Mouse (Mus musculus): ENCODE data around the gene Fam168a. TPM values are rescaled to one million over a fixed set of nuclear protein-coding genes. Genes with fewer than 3 reads are reported as not detected.
"Not testable (repeated sequence)": the region's sequence is repeated elsewhere in the genome, so short reads cannot be mapped to it uniquely, and the experiment has no call there.

Gene Fam168a
- polyA plus RNA-seq, 1 experiment, result 64.3 TPM

DNA sequence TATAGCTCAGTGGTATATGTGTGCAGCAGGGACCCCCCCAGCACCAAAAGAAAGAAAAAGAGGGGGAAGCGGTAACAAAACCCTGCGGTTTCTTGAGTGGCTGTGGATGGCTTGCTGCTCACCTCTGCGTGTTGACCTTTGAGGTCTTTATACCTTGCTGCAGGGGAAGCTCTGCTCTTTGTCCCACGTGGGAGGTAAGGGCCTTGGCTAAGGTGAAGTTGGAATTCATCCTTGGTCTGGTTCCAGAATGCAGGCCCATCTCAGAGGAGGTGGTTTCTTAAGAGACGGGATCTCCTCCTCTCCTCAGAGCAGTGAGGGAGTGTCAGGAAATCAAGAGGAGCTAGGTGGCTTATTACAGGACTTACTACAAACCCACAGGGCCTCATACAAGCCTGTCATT, 135.7 kb downstream of the Fam168a start:
- DNase-seq (ENCODE audit: low read depth), result no peak

DNA sequence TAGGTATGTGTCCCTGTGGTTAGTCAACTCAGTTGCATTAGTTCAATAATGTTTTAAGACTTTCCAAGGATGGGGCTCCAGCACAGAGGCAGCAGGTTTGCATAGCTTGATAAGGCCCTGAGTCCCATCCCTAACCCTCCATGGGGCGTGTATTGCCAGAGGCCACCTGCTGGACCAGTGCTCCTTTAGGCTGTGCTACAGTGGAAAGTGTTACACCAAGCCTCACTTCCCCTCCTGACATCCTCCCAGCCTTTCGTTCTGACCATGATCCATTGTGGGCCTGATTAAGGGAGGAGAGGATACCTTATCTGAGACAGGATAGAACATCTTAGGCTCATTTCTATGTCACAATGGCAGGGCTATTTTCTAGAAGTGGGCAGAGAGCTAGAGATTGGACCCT, 137.4 kb downstream of the Fam168a start:
- DNase-seq (ENCODE audit: low read depth), result no peak

- DNase-seq (ENCODE audit: low read depth), result no peak
These were observed 138.1 kb downstream of the Fam168a start for GRCm38 (mm10) chr7:100844385-100845025.

GRCm38 (mm10) chr7:100845026-100845400, 138.6 kb downstream of the Fam168a start:
- no peak for DNase-seq (ENCODE audit: low read depth)

DNA sequence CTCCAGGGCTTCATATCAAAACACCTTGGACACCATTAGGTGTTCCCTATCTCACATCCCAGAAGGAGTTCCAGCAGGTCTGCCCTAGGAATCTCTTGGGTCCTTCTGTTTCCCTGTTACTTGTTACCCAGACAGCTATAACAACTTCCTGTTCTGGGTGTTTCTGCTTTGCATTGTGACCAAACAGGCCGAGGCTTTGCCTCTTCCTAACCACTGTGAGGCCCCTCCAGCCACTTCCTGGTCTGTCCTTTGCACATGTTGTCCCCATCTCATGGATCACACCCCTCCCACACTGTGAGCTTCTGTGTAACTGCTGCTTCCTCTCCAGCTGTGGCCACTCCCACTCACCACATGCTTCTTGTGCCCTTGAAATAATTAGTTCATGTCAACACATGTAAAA, 139.0 kb downstream of the Fam168a start:
- DNase-seq (ENCODE audit: low read depth), result no peak

GRCm38 (mm10) chr7:100846033-100846432, 139.6 kb downstream of the Fam168a start:
- DNase-seq (ENCODE audit: low read depth), result not testable (repeated sequence)

DNA sequence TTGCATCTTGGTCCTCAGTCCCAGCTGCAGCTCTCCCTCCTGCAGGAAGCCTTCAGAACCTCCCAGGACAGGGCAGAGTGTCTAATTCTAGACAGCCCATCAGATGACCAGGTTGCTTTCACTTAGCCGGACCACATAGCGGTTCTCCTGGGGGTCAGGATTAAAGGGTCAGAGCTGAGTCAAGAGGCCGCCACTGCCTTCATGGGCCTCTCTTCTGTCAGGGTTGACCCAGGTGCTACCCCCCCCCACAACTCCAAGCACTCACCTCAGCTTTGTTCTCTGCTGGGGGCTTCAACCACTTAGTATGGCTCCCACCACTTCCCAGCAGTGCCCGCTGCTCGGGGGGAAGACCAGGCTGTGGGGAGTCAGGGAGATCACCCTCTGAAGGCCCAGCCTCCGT, 140.7 kb downstream of the Fam168a start:
- DNase-seq (ENCODE audit: low read depth), result no peak

DNA sequence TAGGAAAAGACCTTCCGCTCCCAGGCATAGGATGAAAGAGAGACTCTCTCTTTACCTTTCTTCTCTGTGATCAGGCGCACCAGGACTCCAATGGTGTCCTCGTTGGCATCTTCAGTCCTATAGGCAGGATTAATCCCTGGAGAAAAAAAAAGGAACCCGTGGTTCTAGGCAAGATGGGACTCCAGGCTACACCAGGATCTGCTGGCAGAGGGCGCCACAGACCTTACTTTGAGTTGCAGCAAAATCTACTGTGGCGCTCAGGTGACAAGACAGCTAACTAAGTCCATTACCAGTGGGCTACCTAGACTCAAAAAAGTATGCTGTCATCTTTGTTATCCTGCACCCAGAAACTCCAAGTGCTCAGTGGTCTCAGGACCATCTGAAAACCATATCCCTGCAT, 142.3 kb downstream of the Fam168a start:
- DNase-seq (ENCODE audit: low read depth), result no peak

DNA sequence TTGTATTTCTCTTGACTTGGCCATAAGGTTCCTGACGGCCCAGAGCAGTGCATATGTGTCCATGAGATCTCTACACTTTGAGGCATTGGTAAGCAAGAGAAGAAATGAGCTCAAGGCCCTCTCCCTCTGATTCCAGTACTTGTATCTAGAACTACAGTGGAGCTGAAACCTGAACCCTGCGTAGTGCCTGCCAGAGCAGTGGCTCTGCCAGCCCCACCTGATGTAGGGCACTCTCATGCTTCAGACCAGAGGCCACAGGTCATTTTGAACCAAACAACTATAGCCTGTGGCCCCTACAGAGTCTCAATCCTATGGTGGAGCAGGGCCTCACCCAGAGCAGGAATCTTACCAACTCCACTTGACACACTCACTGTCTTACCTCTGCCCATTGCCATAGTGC, 143.1 kb downstream of the Fam168a start:
- no peak for DNase-seq (ENCODE audit: low read depth)

- no peak for DNase-seq (ENCODE audit: low read depth)
These were observed 145.3 kb downstream of the Fam168a start for GRCm38 (mm10) chr7:100851481-100852356.

DNA sequence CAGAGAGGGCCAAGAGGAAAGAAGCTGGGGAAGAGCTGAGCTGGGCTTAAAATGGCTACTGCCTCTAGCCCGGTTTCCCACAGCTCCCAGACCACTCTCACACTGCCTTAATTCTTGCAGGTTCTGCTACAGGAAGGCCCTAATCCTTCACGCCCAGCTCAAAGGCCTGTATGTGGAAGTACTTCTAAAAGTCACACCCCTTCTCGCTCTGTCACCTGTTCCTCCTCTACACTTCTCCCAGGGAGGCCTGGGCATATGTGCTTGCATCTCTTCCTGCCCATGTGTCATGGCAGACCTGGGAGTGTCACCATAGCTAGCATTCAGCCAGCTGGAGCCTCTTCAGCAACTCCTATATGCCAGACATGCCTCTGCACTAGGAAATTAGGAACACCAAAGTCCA, 147.0 kb downstream of the Fam168a start:
- DNase-seq (ENCODE audit: low read depth), result no peak

DNA sequence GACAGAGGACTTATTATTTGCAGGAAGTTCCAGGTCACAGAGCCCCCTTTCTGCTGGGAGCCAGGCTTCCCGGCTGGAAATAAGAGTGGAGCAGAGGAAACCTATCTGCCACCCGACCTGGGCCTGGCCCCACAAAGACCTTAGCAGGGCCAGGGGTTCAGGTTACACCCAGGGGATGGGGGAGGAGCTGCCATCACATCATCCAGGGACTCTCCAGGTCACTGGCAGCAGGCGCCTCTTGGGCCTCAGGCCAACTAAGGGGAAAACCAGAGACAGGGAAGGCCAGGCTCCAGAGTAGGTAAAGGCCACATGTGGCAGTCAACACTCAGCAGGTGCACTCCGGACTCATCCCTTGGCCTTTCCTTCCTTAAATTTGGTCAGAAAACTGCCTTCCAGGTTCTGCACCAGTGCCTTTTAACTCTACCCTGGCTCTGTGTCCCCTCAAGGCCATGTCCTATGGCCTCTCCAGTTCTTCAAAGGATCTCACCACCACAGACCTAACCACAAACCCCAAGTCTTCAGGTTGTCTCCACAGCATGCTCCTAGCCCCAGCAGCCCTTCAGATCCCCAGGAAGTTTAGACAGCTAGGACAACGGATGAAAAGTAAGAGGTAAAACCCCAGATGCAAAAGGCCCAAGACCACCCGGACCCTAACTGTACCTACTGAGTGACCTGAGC, 147.8 kb downstream of the Fam168a start:
- DNase-seq (ENCODE audit: low read depth), result no peak

DNA sequence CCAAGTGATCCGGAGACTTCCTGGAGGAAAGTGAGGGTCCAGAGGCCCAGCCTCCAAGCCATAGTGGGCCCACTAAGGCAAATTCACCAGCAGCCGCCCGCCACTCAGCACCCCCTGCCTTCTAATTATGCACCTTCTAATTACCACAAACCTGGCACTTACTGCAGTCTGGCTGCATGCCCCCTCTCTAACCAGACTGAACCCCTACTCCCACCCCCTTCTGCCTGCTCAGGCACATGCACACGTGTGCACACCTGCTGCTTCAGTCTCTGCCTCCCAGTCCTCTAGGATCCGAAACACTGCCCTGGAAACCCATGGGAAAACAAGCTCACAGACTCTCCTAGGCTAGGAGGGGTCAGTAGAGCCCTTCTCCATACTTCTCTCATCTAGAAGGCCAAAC, 148.4 kb downstream of the Fam168a start:
- no peak for DNase-seq (ENCODE audit: low read depth)

DNA sequence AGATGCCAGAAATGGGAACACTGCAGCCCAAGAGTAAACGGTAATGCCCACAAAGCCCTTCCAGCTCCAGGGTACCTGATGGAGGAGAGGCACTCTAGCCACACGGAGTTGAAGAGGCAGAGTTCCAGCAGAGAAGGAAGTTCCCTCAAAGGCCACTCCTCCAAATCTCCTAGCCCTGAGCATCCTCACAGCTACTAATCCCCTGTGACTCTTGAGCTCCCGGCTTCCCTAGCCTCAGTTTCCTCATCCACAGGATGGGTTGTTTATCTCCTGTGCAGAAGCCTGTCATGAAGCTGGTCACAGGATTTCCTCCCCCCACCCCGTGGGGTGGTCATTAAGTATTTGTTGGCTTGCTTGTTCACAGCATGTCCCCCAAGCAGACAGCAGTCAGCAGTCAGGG, 148.9 kb downstream of the Fam168a start:
- DNase-seq (ENCODE audit: low read depth), result no peak

GRCm38 (mm10) chr7:100855795-100856573, 149.5 kb downstream of the Fam168a start:
- DNase-seq (ENCODE audit: low read depth), result no peak

DNA sequence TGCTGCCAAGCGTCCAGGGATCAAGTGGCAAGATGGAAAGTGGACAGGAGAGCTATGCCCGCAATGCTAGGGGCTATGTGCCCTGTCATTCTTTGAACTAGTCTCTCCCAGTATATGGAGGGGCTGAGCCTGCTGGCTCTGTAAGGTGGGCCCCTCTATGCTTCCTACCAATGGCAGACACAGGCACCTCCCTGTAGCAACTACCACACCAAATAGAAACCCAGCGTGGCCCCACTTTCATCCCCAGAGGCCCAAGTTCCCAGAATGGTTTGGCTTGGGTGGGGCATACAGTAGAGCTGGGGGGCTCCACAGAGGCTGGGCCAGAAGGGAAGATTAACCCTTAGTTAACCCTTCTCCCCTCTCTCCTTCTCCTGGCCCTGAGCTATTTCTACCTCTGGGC, 154.0 kb downstream of the Fam168a start:
- no peak for DNase-seq (ENCODE audit: low read depth)

DNA sequence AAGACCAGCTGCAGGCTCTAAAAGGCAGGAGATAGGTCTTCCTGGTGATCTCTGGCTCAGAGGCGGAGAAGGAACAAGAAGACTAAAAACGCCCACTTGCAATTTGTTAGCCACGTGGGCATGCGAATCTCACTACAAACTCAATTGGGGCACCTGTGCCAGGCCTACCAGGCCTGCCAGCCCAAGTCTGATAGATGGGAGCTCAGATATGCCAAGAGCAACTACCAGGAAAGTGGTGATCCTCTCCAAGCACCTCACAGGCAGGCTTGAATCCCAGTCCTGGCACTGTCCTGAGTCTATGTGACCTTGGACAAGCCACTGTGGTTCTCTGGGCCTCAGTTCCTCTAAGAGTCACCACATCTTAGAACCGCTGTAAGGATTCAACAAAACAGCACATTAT, 154.8 kb downstream of the Fam168a start:
- no peak for DNase-seq (ENCODE audit: low read depth)

DNA sequence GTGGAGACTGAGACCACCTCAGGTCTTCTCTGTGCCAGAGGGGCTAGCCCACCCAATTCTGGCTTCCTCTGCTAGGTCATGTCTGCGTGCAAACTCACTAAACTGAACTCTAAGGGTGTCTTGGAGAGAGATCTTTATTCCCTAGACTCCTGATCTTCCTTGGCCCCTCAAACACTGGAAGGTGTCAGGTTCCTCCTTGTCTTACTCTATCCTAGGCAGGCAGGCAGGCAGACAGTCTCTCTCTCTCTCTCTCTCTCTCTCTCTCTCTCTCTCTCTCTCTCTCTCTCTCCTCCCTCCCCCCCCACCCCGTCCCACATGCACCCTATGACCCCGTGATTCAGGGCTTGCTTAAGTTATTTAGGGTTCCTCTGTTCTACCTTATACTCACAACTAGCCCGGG, 155.9 kb downstream of the Fam168a start:
- no peak for DNase-seq (ENCODE audit: low read depth)

DNA sequence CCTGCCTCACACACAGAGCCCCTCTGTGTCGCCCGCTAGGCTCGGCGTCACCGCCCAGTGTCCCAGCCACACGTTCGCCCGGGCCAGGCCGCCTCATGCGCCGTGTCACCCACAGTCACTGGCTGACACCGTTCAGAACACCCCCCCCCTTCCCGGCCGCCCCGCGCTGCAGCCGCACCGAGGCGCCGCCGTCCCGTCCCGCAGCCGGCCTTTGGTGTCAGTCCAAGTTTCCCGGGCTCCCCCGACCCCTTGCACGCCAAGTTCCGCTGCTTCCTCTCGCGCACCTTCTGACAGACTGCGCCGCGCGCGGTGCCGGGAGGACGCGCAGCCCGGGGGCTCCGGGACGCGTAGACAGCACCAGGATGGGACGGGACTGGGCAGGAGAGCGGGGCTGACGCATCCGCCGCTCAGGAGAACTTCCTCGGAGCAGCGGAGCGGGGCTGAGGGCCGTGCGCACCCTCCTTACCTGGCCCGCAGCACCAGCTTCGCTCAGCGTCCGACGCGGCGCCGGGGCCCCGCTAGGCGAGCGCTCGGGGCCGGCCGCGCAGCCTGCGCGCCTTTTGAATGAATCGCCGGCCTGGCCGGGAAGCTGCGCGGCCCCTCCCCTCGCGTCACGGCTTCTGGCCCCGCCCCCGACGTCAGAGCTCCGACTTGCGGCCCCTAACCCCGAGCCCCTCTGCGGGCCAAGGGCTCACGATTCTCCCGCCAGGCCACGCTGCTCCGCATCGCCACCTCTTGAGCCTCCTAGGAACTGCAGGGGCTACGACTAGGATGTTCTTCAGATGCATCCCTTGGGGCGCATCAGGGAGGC, 156.6 kb downstream of the Fam168a start, which contains the start of gene Relt:
TSS of gene Relt (minus strand) at position 619 of the 811 bp plus-strand sequence.
- DNase-seq (ENCODE audit: low read depth), result no peak

- no peak for DNase-seq (ENCODE audit: low read depth)
These were observed 160.2 kb downstream of the Fam168a start for GRCm38 (mm10) chr7:100866675-100867074.

GRCm38 (mm10) chr7:100867561-100867960, 161.1 kb downstream of the Fam168a start:
- DNase-seq (ENCODE audit: low read depth), result no peak

All from gonadal fat pad, adult 2 months (tissue).